Mouse (Mus musculus) large intestine, adult 2 months (tissue): Measurements from ENCODE around the gene Rlf. TPM values are rescaled to one million over a fixed set of nuclear protein-coding genes. Genes with fewer than 3 reads are reported as not detected.
"Not testable (repeated sequence)": the region's sequence is repeated elsewhere in the genome, so short reads cannot be mapped to it uniquely, and the experiment has no call there.

Experiments used
- DNase-seq: peaks from one replicate; pipeline ENCODE4 v3.0.0-alpha.2; 2012; ENCODE audit warnings: low read depth, low spot score
- WGBS: fragments of 180-500 bp; shearing (Covaris S2); methylation state at CpG from one replicate; pipeline ENCODE4 v1.1.7; 2018; 5-methylcytosine and 5-hydroxymethylcytosine counted together
- polyA plus RNA-seq: library from polyadenylated mRNA; depleted of rRNA; stranded (reverse); fragments of >200 nt; gene quantifications from 2 replicates; pipeline ENCODE4 v1.2.3, GENCODE M21; 2012; rRNA removed

Rlf gene
- polyA plus RNA-seq, 1 experiment, result 1.6 TPM

GRCm38 (mm10) chr4:121179669-121180068 is 35.2 kb downstream of the Rlf start:
- no peak for DNase-seq
- 96% methylated on average over 3 of the region's 3 CpGs for WGBS

- WGBS, result 98% methylated on average over 2 of the region's 2 CpGs
- no peak for DNase-seq
Observed at GRCm38 (mm10) chr4:121167656-121168055, 47.2 kb downstream of the Rlf start.

DNA sequence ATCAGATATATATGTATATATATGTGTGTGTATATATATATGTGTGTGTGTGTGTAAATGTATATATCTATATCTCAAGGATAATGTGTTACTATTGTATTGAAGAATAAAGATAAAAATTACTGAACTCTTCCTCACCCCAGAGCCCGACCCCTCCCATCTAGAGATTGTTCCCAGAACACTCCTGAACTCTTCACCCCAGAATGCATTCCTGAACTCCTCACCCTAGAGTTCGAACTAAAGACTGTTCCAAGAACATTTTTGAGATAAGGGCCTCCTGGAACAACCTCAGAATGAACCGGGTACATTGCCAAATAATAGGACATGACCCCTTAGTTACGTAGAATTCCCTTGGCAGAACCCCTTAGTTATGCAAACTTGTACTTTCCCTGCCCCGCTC is 48.2 kb downstream of the Rlf start:
- not testable (repeated sequence) for DNase-seq
- 88% methylated on average over 4 of the region's 5 CpGs for WGBS

DNA sequence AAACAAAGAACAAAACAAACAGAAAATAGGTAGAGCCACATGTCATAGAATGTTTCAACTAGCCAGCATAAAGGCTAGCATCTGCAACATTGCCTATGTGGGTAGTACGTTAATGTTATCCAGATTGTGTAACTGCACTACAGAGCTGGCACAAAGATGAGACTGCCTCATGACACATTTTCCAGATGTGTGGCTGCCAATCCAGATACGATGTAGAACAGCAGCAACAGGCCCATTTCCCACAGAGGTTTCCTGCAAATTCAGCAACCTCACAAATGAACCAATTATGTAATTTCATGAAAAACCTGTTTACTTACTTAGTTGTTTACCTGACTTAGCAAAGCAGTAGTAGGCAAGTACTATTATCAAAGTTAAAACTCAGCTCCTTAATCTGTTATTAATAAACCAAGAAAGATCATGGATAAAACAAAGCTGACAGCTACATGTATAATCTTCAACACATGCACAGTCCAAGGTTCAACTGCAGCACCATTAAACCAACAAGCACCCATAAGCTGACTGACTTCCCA is 51.3 kb downstream of the Rlf start:
- DNase-seq, result no peak
- WGBS, result 94% methylated on average over 2 of the region's 2 CpGs

- no peak for DNase-seq
- 83% methylated on average over 2 of the region's 2 CpGs for WGBS
Observed at GRCm38 (mm10) chr4:121109126-121109525, 105.8 kb downstream of the Rlf start, which contains the start of gene Tmco2. Gene Tmco2 (minus strand): TSS chr4:121109226.

DNA sequence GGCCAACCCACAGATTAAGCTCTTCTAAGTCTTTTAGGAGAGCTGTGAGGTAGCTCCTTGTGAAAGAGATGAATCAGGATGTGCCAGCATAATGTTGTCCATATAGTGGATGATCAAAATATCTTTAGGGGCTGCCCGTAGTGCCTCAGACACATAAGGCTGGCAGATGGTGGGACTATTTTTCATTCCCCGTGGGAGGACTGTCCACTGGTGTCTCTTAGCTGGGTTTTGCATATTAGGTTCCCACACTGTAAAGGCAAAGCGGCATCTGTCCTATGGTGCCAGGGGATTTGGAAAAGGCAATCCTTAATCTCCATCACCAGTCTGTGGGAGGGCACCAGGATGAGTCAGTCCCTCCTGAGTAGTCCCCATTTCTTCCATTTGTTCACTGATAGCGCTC is 111.6 kb downstream of the Rlf start:
- DNase-seq, result no peak
- 80% methylated on average over 4 of the region's 4 CpGs for WGBS

- WGBS, result under 1% methylated on average over 39 of the region's 39 CpGs
- peak; percentile 70 for DNase-seq
Observed at GRCm38 (mm10) chr4:121097650-121098378, 117.1 kb downstream of the Rlf start, which contains the start of gene Zmpste24. Gene Zmpste24 (minus strand): TSS chr4:121098241.

Other genes with a start within 250 kb of the Rlf start
- 27.3 and 29.1 TPM in 2 replicates for gene Smap2, start 197.8 kb downstream of the Rlf start, polyA plus RNA-seq
- 0.16 and 0.18 TPM in 2 replicates for gene Col9a2, start 175.7 kb downstream of the Rlf start, polyA plus RNA-seq
- gene Zmpste24, start 116.8 kb downstream of the Rlf start, polyA plus RNA-seq, result 14.3 and 14.9 TPM in 2 replicates
- not detected in 2 replicates for gene Tmco2, start 105.9 kb downstream of the Rlf start, polyA plus RNA-seq
- not detected in 2 replicates for gene Gm12888, start 109.8 kb upstream of the Rlf start, polyA plus RNA-seq
- gene Gm12886, start 208.0 kb upstream of the Rlf start, polyA plus RNA-seq, result not detected in 2 replicates